Mouse (Mus musculus): Measurements from ENCODE around the gene Lgals3bp. TPM values are rescaled to one million over a fixed set of nuclear protein-coding genes. Genes with fewer than 3 reads are reported as not detected.

The Lgals3bp gene
- polyA plus RNA-seq, 1 experiment, result 565 TPM

DNA sequence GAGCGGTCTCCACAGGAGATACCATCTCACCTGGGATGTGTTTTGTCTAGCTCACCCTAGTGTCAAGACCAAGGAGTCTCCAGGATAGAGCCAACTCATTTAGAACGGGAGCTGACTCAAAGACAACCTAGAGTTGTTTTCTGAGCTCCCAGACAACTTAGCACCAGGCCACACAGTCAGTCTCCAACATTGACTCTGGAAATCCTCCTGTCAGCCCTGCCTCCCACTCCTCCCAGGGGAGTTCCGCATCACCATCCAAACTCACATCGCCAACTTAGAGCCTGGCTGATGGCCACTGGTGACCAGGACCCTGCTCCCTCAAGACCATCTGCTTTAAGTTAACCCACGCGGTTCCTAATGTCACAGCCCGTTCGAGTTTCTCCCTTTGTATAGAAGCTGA, 26.4 kb downstream of the Lgals3bp start:
- Histone ChIP-seq H3K4me3 (ENCODE audit: control insufficient read depth, insufficient read depth, low read length) (no peak overlapping the region), H3K36me3 (ENCODE audit: control insufficient read depth, insufficient read depth, low read length) (no peaks in the 10 kb centered on the region), H3K27ac (ENCODE audit: control insufficient read depth, insufficient read depth, low read length) (no peak overlapping the region), H3K27me3 (ENCODE audit: control insufficient read depth, insufficient read depth, low read length) (no peaks in the 10 kb centered on the region), H3K4me1 (replicated peaks; ENCODE audit: control insufficient read depth, insufficient read depth, low read length) (no peaks in the 10 kb centered on the region)
- no peak for TF ChIP-seq POLR2A (IDR thresholded peaks at IDR 0.05; ENCODE audit: control insufficient read depth, extremely low read depth, insufficient read depth, low read length, poor library complexity)
- no peak for TF ChIP-seq CTCF (IDR thresholded peaks at IDR 0.05; ENCODE audit: borderline replicate concordance, control insufficient read depth, extremely low read depth, insufficient read depth, low read length, poor library complexity)
- WGBS, result 95% methylated on average over 8 of the region's 8 CpGs
- DNase-seq, result no peak

DNA sequence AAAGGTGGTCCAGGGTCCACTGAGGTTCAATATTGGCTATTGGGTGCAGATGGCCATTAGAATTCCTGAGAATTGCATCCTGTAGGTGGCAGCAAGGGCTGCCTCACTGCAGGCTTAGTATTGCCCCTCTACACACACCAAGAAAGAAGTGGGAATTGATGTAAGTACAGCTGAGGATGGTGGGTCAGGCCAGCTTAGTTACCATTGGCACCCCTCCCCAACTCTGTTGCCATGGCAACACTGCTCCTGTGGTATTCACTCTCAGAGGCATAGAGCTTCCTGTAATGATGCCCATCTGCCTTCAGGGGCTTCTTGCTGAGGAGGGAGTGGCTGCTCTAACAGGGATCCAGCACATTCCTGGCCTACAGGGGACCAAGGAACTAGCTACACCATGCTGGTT, 26.9 kb downstream of the Lgals3bp start:
- TF ChIP-seq POLR2A (IDR thresholded peaks at IDR 0.05; ENCODE audit: control insufficient read depth, extremely low read depth, insufficient read depth, low read length, poor library complexity) (no peak), CTCF (IDR thresholded peaks at IDR 0.05; ENCODE audit: borderline replicate concordance, control insufficient read depth, extremely low read depth, insufficient read depth, low read length, poor library complexity) (no peak)
- no peaks in the 10 kb centered on the region for H3K4me1 ChIP-seq (replicated peaks; ENCODE audit: control insufficient read depth, insufficient read depth, low read length)
- H3K27me3 ChIP-seq (ENCODE audit: control insufficient read depth, insufficient read depth, low read length), result no peaks in the 10 kb centered on the region
- no peak overlapping the region for H3K27ac ChIP-seq (ENCODE audit: control insufficient read depth, insufficient read depth, low read length)
- no peak for DNase-seq
- no peak overlapping the region for H3K4me3 ChIP-seq (ENCODE audit: control insufficient read depth, insufficient read depth, low read length)
- no peaks in the 10 kb centered on the region for H3K36me3 ChIP-seq (ENCODE audit: control insufficient read depth, insufficient read depth, low read length)

GRCm38 (mm10) chr11:118374506-118374905, 27.4 kb downstream of the Lgals3bp start:
- Histone ChIP-seq H3K27me3 (ENCODE audit: control insufficient read depth, insufficient read depth, low read length) (no peaks in the 10 kb centered on the region), H3K27ac (ENCODE audit: control insufficient read depth, insufficient read depth, low read length) (no peak overlapping the region), H3K4me1 (replicated peaks; ENCODE audit: control insufficient read depth, insufficient read depth, low read length) (no peaks in the 10 kb centered on the region), H3K36me3 (ENCODE audit: control insufficient read depth, insufficient read depth, low read length) (no peaks in the 10 kb centered on the region), H3K4me3 (ENCODE audit: control insufficient read depth, insufficient read depth, low read length) (no peak overlapping the region)
- no peak for DNase-seq
- TF ChIP-seq CTCF (IDR thresholded peaks at IDR 0.05; ENCODE audit: borderline replicate concordance, control insufficient read depth, extremely low read depth, insufficient read depth, low read length, poor library complexity), result no peak
- no peak for TF ChIP-seq POLR2A (IDR thresholded peaks at IDR 0.05; ENCODE audit: control insufficient read depth, extremely low read depth, insufficient read depth, low read length, poor library complexity)
- WGBS, result 85% methylated on average over 5 of the region's 5 CpGs

GRCm38 (mm10) chr11:118372641-118373040, 29.3 kb downstream of the Lgals3bp start:
- Histone ChIP-seq H3K4me3 (ENCODE audit: control insufficient read depth, insufficient read depth, low read length) (no peak overlapping the region), H3K27ac (ENCODE audit: control insufficient read depth, insufficient read depth, low read length) (no peak overlapping the region), H3K36me3 (ENCODE audit: control insufficient read depth, insufficient read depth, low read length) (no peaks in the 10 kb centered on the region), H3K4me1 (replicated peaks; ENCODE audit: control insufficient read depth, insufficient read depth, low read length) (no peaks in the 10 kb centered on the region), H3K27me3 (ENCODE audit: control insufficient read depth, insufficient read depth, low read length) (no peaks in the 10 kb centered on the region)
- no peak for TF ChIP-seq CTCF (IDR thresholded peaks at IDR 0.05; ENCODE audit: borderline replicate concordance, control insufficient read depth, extremely low read depth, insufficient read depth, low read length, poor library complexity)
- DNase-seq, result no peak
- 93% methylated on average over 7 of the region's 7 CpGs for WGBS

DNA sequence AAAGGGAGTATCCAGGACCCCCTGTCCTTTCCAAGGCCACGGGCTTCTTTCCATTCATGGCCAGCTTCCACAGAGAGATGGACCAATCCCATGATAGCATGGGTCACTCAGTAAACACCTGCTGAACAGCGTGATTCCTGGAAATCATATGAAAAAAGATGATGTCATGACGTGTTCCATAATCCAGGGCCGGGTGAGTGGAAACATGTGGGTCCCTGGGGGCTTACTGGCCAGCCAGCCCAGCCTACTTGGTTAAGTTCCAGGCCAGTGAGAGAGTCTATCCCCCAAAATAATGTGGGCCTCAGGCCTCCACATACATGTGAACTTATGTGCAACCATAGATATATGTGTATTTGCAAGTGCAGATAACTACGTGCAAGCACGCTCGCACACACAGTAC, 30.0 kb downstream of the Lgals3bp start:
- H3K4me3 ChIP-seq (ENCODE audit: control insufficient read depth, insufficient read depth, low read length), result no peak overlapping the region
- H3K27me3 ChIP-seq (ENCODE audit: control insufficient read depth, insufficient read depth, low read length), result no peaks in the 10 kb centered on the region
- no peak for DNase-seq
- H3K4me1 ChIP-seq (replicated peaks; ENCODE audit: control insufficient read depth, insufficient read depth, low read length), result no peaks in the 10 kb centered on the region
- 95% methylated on average over 7 of the region's 7 CpGs for WGBS
- H3K36me3 ChIP-seq (ENCODE audit: control insufficient read depth, insufficient read depth, low read length), result no peaks in the 10 kb centered on the region
- no peak overlapping the region for H3K27ac ChIP-seq (ENCODE audit: control insufficient read depth, insufficient read depth, low read length)
- TF ChIP-seq CTCF (IDR thresholded peaks at IDR 0.05; ENCODE audit: borderline replicate concordance, control insufficient read depth, extremely low read depth, insufficient read depth, low read length, poor library complexity), result no peak

DNA sequence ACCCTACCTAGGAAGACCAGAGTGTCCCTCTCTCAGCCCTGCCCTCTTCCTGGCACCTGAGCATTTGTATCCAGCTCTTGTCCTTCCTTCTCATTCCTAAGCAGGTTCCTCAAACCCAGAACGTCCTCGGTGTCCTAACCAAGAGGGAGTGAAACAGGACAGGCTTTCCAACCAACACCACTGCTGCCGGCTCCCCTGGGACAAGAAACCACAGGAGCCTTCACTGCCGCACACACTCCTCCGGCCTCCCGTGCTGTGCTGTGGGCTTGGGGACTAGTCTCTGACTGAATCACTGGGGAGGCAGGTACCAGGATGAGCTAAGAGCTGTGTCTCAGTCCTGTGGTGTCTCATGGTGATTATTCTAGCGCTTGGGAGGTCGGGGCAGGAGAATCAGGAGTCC, 32.2 kb downstream of the Lgals3bp start:
- Histone ChIP-seq H3K4me1 (replicated peaks; ENCODE audit: control insufficient read depth, insufficient read depth, low read length) (no peaks in the 10 kb centered on the region), H3K27me3 (ENCODE audit: control insufficient read depth, insufficient read depth, low read length) (no peaks in the 10 kb centered on the region), H3K4me3 (ENCODE audit: control insufficient read depth, insufficient read depth, low read length) (no peak overlapping the region), H3K36me3 (ENCODE audit: control insufficient read depth, insufficient read depth, low read length) (no peaks in the 10 kb centered on the region), H3K27ac (ENCODE audit: control insufficient read depth, insufficient read depth, low read length) (no peak overlapping the region)
- WGBS, result 81% methylated on average over 8 of the region's 8 CpGs
- DNase-seq, result no peak
- TF ChIP-seq CTCF (IDR thresholded peaks at IDR 0.05; ENCODE audit: borderline replicate concordance, control insufficient read depth, extremely low read depth, insufficient read depth, low read length, poor library complexity) (no peak), POLR2A (IDR thresholded peaks at IDR 0.05; ENCODE audit: control insufficient read depth, extremely low read depth, insufficient read depth, low read length, poor library complexity) (no peak)

DNA sequence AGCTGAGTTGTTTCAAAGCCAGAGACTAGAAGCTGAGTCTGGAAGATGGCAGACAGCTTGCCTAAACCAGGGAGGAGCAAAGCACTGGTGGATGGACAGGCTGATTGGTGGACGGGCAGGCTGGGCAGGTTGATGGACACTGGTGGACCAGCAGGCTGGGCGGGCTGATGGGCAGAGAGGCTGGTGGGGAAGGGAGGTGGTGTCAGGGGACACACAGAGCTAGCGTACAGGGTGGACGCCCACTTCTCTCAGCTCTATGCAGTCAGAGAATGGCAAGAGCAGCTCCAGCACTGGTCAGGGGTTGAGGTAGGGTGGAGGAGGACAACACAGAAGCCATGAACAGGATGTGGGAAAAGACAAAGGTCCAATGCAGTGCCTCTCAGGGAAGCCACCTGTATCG, 32.6 kb downstream of the Lgals3bp start:
- no peak for DNase-seq
- no peak for TF ChIP-seq POLR2A (IDR thresholded peaks at IDR 0.05; ENCODE audit: control insufficient read depth, extremely low read depth, insufficient read depth, low read length, poor library complexity)
- no peak for TF ChIP-seq CTCF (IDR thresholded peaks at IDR 0.05; ENCODE audit: borderline replicate concordance, control insufficient read depth, extremely low read depth, insufficient read depth, low read length, poor library complexity)
- WGBS, result 83% methylated on average over 5 of the region's 5 CpGs
- Histone ChIP-seq H3K36me3 (ENCODE audit: control insufficient read depth, insufficient read depth, low read length) (no peaks in the 10 kb centered on the region), H3K27me3 (ENCODE audit: control insufficient read depth, insufficient read depth, low read length) (no peaks in the 10 kb centered on the region), H3K4me3 (ENCODE audit: control insufficient read depth, insufficient read depth, low read length) (no peak overlapping the region), H3K4me1 (replicated peaks; ENCODE audit: control insufficient read depth, insufficient read depth, low read length) (no peaks in the 10 kb centered on the region), H3K27ac (ENCODE audit: control insufficient read depth, insufficient read depth, low read length) (no peak overlapping the region)
